Mouse (Mus musculus) stomach, embryonic 14.5 days (tissue): ENCODE measurements around the gene Stk38l. TPM values are rescaled to one million over a fixed set of nuclear protein-coding genes. Genes with fewer than 3 reads are reported as not detected.

ENCODE experiments used
- ATAC-seq: fragments of 200-750 bp; cut with Nextera tagmentation; 2 replicates; pipeline ENCODE4 v1.8.0; 2017; ENCODE audit warnings: low read depth, moderate TSS enrichment; ENCODE audit not compliant: insufficient number of reproducible peaks, insufficient read depth, low FRiP score
- H3K27ac ChIP-seq: fragments of 300-500 bp; sonication (generic); 2 replicates; pipeline ENCODE4 v1.5.1; 2014; ENCODE audit warnings: mild to moderate bottlenecking, low read length, moderate library complexity, mixed read lengths
- H3K27me3 ChIP-seq: fragments of 300-500 bp; sonication (generic); 2 replicates; pipeline ENCODE4 v1.6.1; 2014; ENCODE audit warnings: low read length, control low read depth, mixed read lengths; ENCODE audit not compliant: control insufficient read depth, insufficient read depth
- H3K36me3 ChIP-seq: fragments of 300-500 bp; sonication (generic); 2 replicates; pipeline ENCODE4 v1.6.1; 2014; ENCODE audit warnings: mild to moderate bottlenecking, control low read depth, low read length, moderate library complexity, mixed read lengths; ENCODE audit not compliant: control insufficient read depth, insufficient read depth
- H3K4me1 ChIP-seq: fragments of 300-500 bp; sonication (generic); 2 replicates; pipeline ENCODE4 v1.6.1; 2014; ENCODE audit warnings: low read length, control low read depth, mixed read lengths; ENCODE audit not compliant: control insufficient read depth, insufficient read depth
- H3K4me2 ChIP-seq: fragments of 300-500 bp; sonication (generic); replicated peaks from 2 replicates; pipeline ENCODE4 v1.6.1; 2014; ENCODE audit warnings: low read depth, low read length, control low read depth
- H3K4me3 ChIP-seq: fragments of 300-500 bp; sonication (generic); 2 replicates; pipeline ENCODE4 v1.5.1; 2014; ENCODE audit warnings: low read depth, low read length, control low read depth
- H3K9ac ChIP-seq: fragments of 300-500 bp; sonication (generic); replicated peaks from 2 replicates; pipeline ENCODE4 v1.6.1; 2014; ENCODE audit warnings: low read depth, mild to moderate bottlenecking, control low read depth, low read length, moderate library complexity, mixed read lengths
- H3K9me3 ChIP-seq: fragments of 300-500 bp; sonication (generic); 2 replicates; pipeline ENCODE4 v1.6.1; 2016; ENCODE audit warnings: low read depth, low read length, control low read depth; ENCODE audit not compliant: control insufficient read depth
- WGBS: fragments of 180-500 bp; shearing (Covaris S2); extraction: QIAGEN DNeasy Blood & Tissue Kit; methylation state at CpG from one replicate; pipeline ENCODE4 v1.1.7; 2014; 5-methylcytosine and 5-hydroxymethylcytosine counted together
- polyA plus RNA-seq: library from polyadenylated mRNA; unstranded; fragments of >200 nt; fragmentation: Nextera tagmentation; extraction: Ambion mirVana; gene quantifications from 2 replicates; pipeline ENCODE4 v1.2.1, GENCODE M21; 2014

Gene Stk38l
- polyA plus RNA-seq, 1 experiment from 2014 or later: 25.0 TPM

- H3K27me3 ChIP-seq: no peaks in the 10 kb centered on the region
- H3K4me1 ChIP-seq: 0 out of 2 replicates have a peak, but pooled peaks cover 6% of the 10 kb centered on the region
- H3K27ac ChIP-seq: no peak overlapping the region
- ATAC-seq: no peak
- H3K9me3 ChIP-seq: no peaks in the 10 kb centered on the region
- no peak overlapping the region for H3K9ac ChIP-seq
- no peaks in the 10 kb centered on the region for H3K36me3 ChIP-seq
- no peak overlapping the region for H3K4me2 ChIP-seq
- no peak overlapping the region for H3K4me3 ChIP-seq
- 90% methylated on average over 2 of the region's 2 CpGs for WGBS
Observed at GRCm38 (mm10) chr6:146755136-146755535, 30.3 kb downstream of the Stk38l start.

- 0 out of 2 replicates have a peak, but pooled peaks cover 6% of the 10 kb centered on the region for H3K4me1 ChIP-seq
- no peak overlapping the region for H3K9ac ChIP-seq
- H3K36me3 ChIP-seq: no peaks in the 10 kb centered on the region
- H3K27me3 ChIP-seq: no peaks in the 10 kb centered on the region
- no peaks in the 10 kb centered on the region for H3K9me3 ChIP-seq
- H3K27ac ChIP-seq: no peak overlapping the region
- H3K4me2 ChIP-seq: no peak overlapping the region
- 92% methylated on average over 4 of the region's 4 CpGs for WGBS
- no peak overlapping the region for H3K4me3 ChIP-seq
- ATAC-seq: no peak
Observed at GRCm38 (mm10) chr6:146755679-146756078, 30.9 kb downstream of the Stk38l start.

- Histone ChIP-seq H3K36me3 (no peaks in the 10 kb centered on the region), H3K27ac (no peak overlapping the region), H3K9me3 (no peaks in the 10 kb centered on the region), H3K27me3 (no peaks in the 10 kb centered on the region), H3K9ac (no peak overlapping the region), H3K4me3 (no peak overlapping the region), H3K4me2 (no peak overlapping the region), H3K4me1 (0 out of 2 replicates have a peak, but pooled peaks cover 1% of the 10 kb centered on the region)
- no peak for ATAC-seq
- 93% methylated on average over 2 of the region's 2 CpGs for WGBS
Observed at GRCm38 (mm10) chr6:146759027-146759426, 34.2 kb downstream of the Stk38l start.

- WGBS: 92% methylated on average over 2 of the region's 2 CpGs
- Histone ChIP-seq H3K27ac (no peak overlapping the region), H3K4me1 (no peaks in the 10 kb centered on the region), H3K4me3 (no peak overlapping the region), H3K36me3 (no peaks in the 10 kb centered on the region), H3K27me3 (no peaks in the 10 kb centered on the region), H3K9me3 (no peaks in the 10 kb centered on the region), H3K4me2 (no peak overlapping the region), H3K9ac (no peak overlapping the region)
- no peak for ATAC-seq
Observed at GRCm38 (mm10) chr6:146760022-146760421, 35.2 kb downstream of the Stk38l start.

GRCm38 (mm10) chr6:146760736-146761135 lies 35.9 kb downstream of the Stk38l start:
- no peak for ATAC-seq

GRCm38 (mm10) chr6:146762264-146762898 lies 37.6 kb downstream of the Stk38l start:
- WGBS: 61% methylated on average over 5 of the region's 5 CpGs
- Histone ChIP-seq H3K27me3 (no peaks in the 10 kb centered on the region), H3K36me3 (peaks cover 6% of the 10 kb centered on the region; the same call in 1 of the 2 replicates), H3K9me3 (no peaks in the 10 kb centered on the region), H3K4me3 (no peak overlapping the region), H3K4me1 (no peaks in the 10 kb centered on the region), H3K9ac (no peak overlapping the region), H3K4me2 (no peak overlapping the region), H3K27ac (no peak overlapping the region)
- ATAC-seq: no peak

More at GRCm38 (mm10) chr6:146760736-146761135, 35.9 kb downstream of the Stk38l start:
- no peaks in the 10 kb centered on the region for H3K36me3 ChIP-seq
- H3K27ac ChIP-seq: no peak overlapping the region
- H3K4me1 ChIP-seq: no peaks in the 10 kb centered on the region
- H3K9me3 ChIP-seq: no peaks in the 10 kb centered on the region
- H3K9ac ChIP-seq: no peak overlapping the region
- 63% methylated on average over 4 of the region's 4 CpGs for WGBS
- no peak overlapping the region for H3K4me3 ChIP-seq
- H3K27me3 ChIP-seq: no peaks in the 10 kb centered on the region
- no peak overlapping the region for H3K4me2 ChIP-seq

GRCm38 (mm10) chr6:146764593-146764992 lies 39.8 kb downstream of the Stk38l start:
- WGBS: 35% methylated on average over 2 of the region's 2 CpGs
- H3K36me3 ChIP-seq: peaks cover 11% of the 10 kb centered on the region; the same call in 1 of the 2 replicates
- H3K4me1 ChIP-seq: no peaks in the 10 kb centered on the region
- ATAC-seq: no peak
- no peaks in the 10 kb centered on the region for H3K27me3 ChIP-seq
- H3K27ac ChIP-seq: no peak overlapping the region
- no peak overlapping the region for H3K4me3 ChIP-seq
- H3K9ac ChIP-seq: no peak overlapping the region
- no peak overlapping the region for H3K4me2 ChIP-seq
- H3K9me3 ChIP-seq: no peaks in the 10 kb centered on the region

- H3K4me3 ChIP-seq: no peak overlapping the region
- H3K9ac ChIP-seq: no peak overlapping the region
- no peaks in the 10 kb centered on the region for H3K9me3 ChIP-seq
- H3K4me1 ChIP-seq: no peaks in the 10 kb centered on the region
- H3K4me2 ChIP-seq: no peak overlapping the region
- H3K27me3 ChIP-seq: no peaks in the 10 kb centered on the region
- H3K36me3 ChIP-seq: peaks cover 15% of the 10 kb centered on the region; the same call in 1 of the 2 replicates
- H3K27ac ChIP-seq: no peak overlapping the region
- no peak for ATAC-seq
- WGBS: 64% methylated on average over 4 of the region's 4 CpGs
Observed at GRCm38 (mm10) chr6:146765270-146765669, 40.5 kb downstream of the Stk38l start.
